Mouse (Mus musculus): ENCODE data around the gene Col6a1.

GRCm38 (mm10) chr10:76732881-76733676 is 7.1 kb upstream of the Col6a1 start:
- TF ChIP-seq CTCF (IDR thresholded peaks at IDR 0.05; ENCODE audit: borderline replicate concordance, insufficient read depth, low read depth, low read length) (peak; percentile 57), POLR2A (IDR thresholded peaks at IDR 0.05; ENCODE audit: borderline replicate concordance, insufficient read depth, low read length) (no peak)
